16 mouse cellular contexts compared by ENCODE assay signal in the genomic region with DNA sequence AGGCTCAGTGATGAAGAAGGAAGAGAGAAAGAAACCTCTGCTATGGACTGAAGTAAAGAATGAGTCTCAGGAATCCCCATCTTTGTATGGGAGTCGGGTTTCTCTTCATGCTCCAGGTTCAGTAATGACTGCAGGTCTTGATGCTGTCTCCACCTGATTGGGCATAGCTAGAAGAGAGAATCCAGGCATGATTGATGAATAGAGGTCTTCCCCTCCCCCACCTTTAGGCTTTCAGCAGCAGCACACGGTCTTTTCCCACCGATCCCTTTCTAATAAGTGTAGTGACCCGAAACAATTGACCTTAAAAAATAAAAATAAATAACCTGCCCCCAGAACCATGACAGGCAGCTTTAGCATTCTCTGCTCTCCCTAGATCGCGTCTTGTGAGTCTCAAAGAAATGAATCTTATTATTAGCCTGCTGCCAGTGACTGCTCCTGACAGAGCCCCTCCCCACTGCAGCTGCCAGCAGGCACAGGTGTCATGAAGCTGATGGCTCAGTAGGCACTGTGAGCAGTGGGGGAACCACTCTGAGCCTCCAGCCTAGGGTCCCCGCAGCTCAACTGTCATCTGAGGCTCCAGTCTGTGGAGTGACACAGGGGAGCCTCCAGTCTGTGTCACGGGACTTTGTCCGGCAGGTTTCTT. TPM values are rescaled to one million over a fixed set of nuclear protein-coding genes. Genes with fewer than 3 reads are reported as not detected.
A peak's percentile ranks its signal among the peaks of the same experiment; 100 is the strongest.
DNase-seq lines count a peak whose midpoint lies in the region; ATAC-seq and TF ChIP-seq lines count a peak whose summit lies in the region.
"Had no signal": no experiment of that assay in that cellular context is flagged by ENCODE, and none has a peak within 500 bp of the region (broad histone marks: within the 10 kb centered on the region; RNA-seq: fewer than 3 reads in every experiment).

No protein-coding gene starts in this region.

- H3K27me3 ChIP-seq in forebrain, embryonic 13.5 days, result no peaks in the 10 kb centered on the region
- H3K27me3 ChIP-seq in hindbrain, embryonic 15.5 days, result no peaks in the 10 kb centered on the region
- H3K27me3 ChIP-seq in neural tube, embryonic 11.5 days (ENCODE audit: control insufficient read depth, insufficient read depth, low read length), result no peaks in the 10 kb centered on the region
- H3K27me3 ChIP-seq in cerebellum, adult 2 months (ENCODE audit: control insufficient read depth, insufficient read depth, low read length), result no peaks in the 10 kb centered on the region
- H3K27me3 ChIP-seq: liver, embryonic 13.5 days had no signal

- H3K9me3 ChIP-seq in forebrain, embryonic 13.5 days (replicated peaks), result no peaks in the 10 kb centered on the region
- no peaks in the 10 kb centered on the region for H3K9me3 ChIP-seq in hindbrain, embryonic 15.5 days
- H3K9me3 ChIP-seq in neural tube, embryonic 11.5 days (ENCODE audit: control insufficient read depth, low read length), result no peaks in the 10 kb centered on the region
- H3K9me3 ChIP-seq: liver, embryonic 13.5 days had no signal

- no peak overlapping the region for H3K27ac ChIP-seq in forebrain, embryonic 13.5 days
- no peak overlapping the region for H3K27ac ChIP-seq in hindbrain, embryonic 15.5 days (replicated peaks)
- no peak overlapping the region for H3K27ac ChIP-seq in neural tube, embryonic 11.5 days (ENCODE audit: low read depth, low read length)
- no peak overlapping the region for H3K27ac ChIP-seq in cerebellum, adult 2 months (ENCODE audit: insufficient read depth, low read length)
- H3K27ac ChIP-seq: gastrocnemius, adult 2 months; liver, embryonic 13.5 days had no signal

- 29% methylated on average over 9 of the region's 9 CpGs for WGBS in forebrain, embryonic 13.5 days
- 19% methylated on average over 9 of the region's 9 CpGs for WGBS in hindbrain, embryonic 15.5 days
- WGBS in neural tube, embryonic 11.5 days, result 40% methylated on average over 9 of the region's 9 CpGs
- WGBS in cerebellum, adult 2 months, result 28% methylated on average over 9 of the region's 9 CpGs

- no peak for TF ChIP-seq CTCF in cerebellum, adult 2 months (IDR thresholded peaks at IDR 0.05; ENCODE audit: borderline replicate concordance, insufficient read depth, low read depth, low read length)

- H3K4me2 ChIP-seq in forebrain, embryonic 13.5 days, result no peak overlapping the region
- H3K4me2 ChIP-seq in hindbrain, embryonic 15.5 days, result 0 out of 2 replicates have a peak overlapping the region, but pooled peaks have one; percentile 16
- no peak overlapping the region for H3K4me2 ChIP-seq in neural tube, embryonic 11.5 days (ENCODE audit: low read depth)
- H3K4me2 ChIP-seq: liver, embryonic 13.5 days had no signal

- ATAC-seq in forebrain, embryonic 13.5 days, result peak; percentile 59; the same call in 1 of the 2 replicates
- peak; percentile 72; the same call in 1 of the 2 replicates for ATAC-seq in hindbrain, embryonic 15.5 days (ENCODE audit: low FRiP score, low read depth)
- ATAC-seq in neural tube, embryonic 11.5 days (ENCODE audit: insufficient read depth, low FRiP score, low TSS enrichment), result peak; percentile 53; the same call in 1 of the 2 replicates
- ATAC-seq: activated CD4-positive, CD25-positive, alpha-beta regulatory T cell, adult 4 months; CD4-positive, CD25-positive, alpha-beta regulatory T cell, adult 4 months had no signal

- no peak for TF ChIP-seq POLR2A in cerebellum, adult 2 months (IDR thresholded peaks at IDR 0.05; ENCODE audit: borderline replicate concordance, insufficient read depth, low read length)

- H3K36me3 ChIP-seq in forebrain, embryonic 13.5 days (ENCODE audit: poor library complexity, severe bottlenecking), result no peaks in the 10 kb centered on the region
- no peaks in the 10 kb centered on the region for H3K36me3 ChIP-seq in hindbrain, embryonic 15.5 days
- no peaks in the 10 kb centered on the region for H3K36me3 ChIP-seq in neural tube, embryonic 11.5 days (ENCODE audit: control insufficient read depth, insufficient read depth, low read length)
- H3K36me3 ChIP-seq: liver, embryonic 13.5 days had no signal

- H3K4me1 ChIP-seq in forebrain, embryonic 13.5 days, result peaks cover 14% of the 10 kb centered on the region
- peaks cover 9% of the 10 kb centered on the region for H3K4me1 ChIP-seq in hindbrain, embryonic 15.5 days (replicated peaks)
- H3K4me1 ChIP-seq in neural tube, embryonic 11.5 days (ENCODE audit: control insufficient read depth, insufficient read depth, low read length), result 0 out of 2 replicates have a peak, but pooled peaks cover 7% of the 10 kb centered on the region
- H3K4me1 ChIP-seq in cerebellum, adult 2 months (ENCODE audit: control insufficient read depth, insufficient read depth, low read length), result no peaks in the 10 kb centered on the region
- H3K4me1 ChIP-seq: liver, embryonic 13.5 days had no signal

- no peak overlapping the region for H3K4me3 ChIP-seq in forebrain, embryonic 13.5 days
- no peak overlapping the region for H3K4me3 ChIP-seq in hindbrain, embryonic 15.5 days
- no peak overlapping the region for H3K4me3 ChIP-seq in neural tube, embryonic 11.5 days (ENCODE audit: low read depth, low read length)
- no peak overlapping the region for H3K4me3 ChIP-seq in cerebellum, adult 2 months (replicated peaks; ENCODE audit: insufficient read depth, low read depth, low read length)
- H3K4me3 ChIP-seq: gastrocnemius, adult 2 months; liver, embryonic 13.5 days had no signal

- H3K9ac ChIP-seq in forebrain, embryonic 13.5 days, result no peak overlapping the region
- H3K9ac ChIP-seq in hindbrain, embryonic 15.5 days, result no peak overlapping the region
- no peak overlapping the region for H3K9ac ChIP-seq in neural tube, embryonic 11.5 days (ENCODE audit: low read length)
- H3K9ac ChIP-seq: liver, embryonic 13.5 days had no signal

- peak; percentile 59 for DNase-seq in embryo, embryonic 10.5 days (ENCODE audit: low spot score)
- DNase-seq in neural tube, embryonic 11.5 days (ENCODE audit: low spot score), result peak; percentile 43
- no peak for DNase-seq in cerebellum, adult 2 months
- DNase-seq in spleen, adult 12 weeks (ENCODE audit: low spot score), result no peak
- DNase-seq in spleen, postnatal 36 days (ENCODE audit: low spot score in 2 of 2), result no peak
- DNase-seq: cerebellum, adult 9-10 months; gastrocnemius, adult 2 months; heart, postnatal 4 days; kidney, adult 2 months; liver, embryonic 13.5 days; lung, postnatal 14 days; right cerebral cortex, adult 18-20 months had no signal

RNA-seq across cellular contexts. Expression of a gene that starts 53.3 kb away (rescaled TPM):
- not detected in 2 replicates for polyA plus RNA-seq in forebrain, embryonic 13.5 days (2015; fragmentation: Nextera tagmentation; extraction: Ambion mirVana)
- polyA plus RNA-seq in hindbrain, embryonic 15.5 days (2015; fragmentation: Nextera tagmentation; extraction: Ambion mirVana), result not detected in 2 replicates
- not detected in 2 replicates for polyA plus RNA-seq in neural tube, embryonic 11.5 days (2014; fragmentation: Nextera tagmentation; extraction: Ambion mirVana)
- polyA plus RNA-seq in cerebellum, adult 2 months (2012; rRNA removed), result 0.67 and 0.85 TPM in 2 replicates
- polyA plus RNA-seq: activated CD4-positive, CD25-positive, alpha-beta regulatory T cell, adult 4 months; CD4-positive, CD25-positive, alpha-beta regulatory T cell, adult 4 months; kidney, adult 2 months; liver, embryonic 13.5 days had no signal

Comparison
In these comparisons a context has a peak if more than half of its experiments do, and no peak if none do; other contexts are left out.
1. DNase-seq: peak in embryo, embryonic 10.5 days (single experiment) and neural tube, embryonic 11.5 days (single experiment); none in cerebellum, adult 2 months (0 of 2), spleen, adult 12 weeks (single experiment) and spleen, postnatal 36 days (0 of 2).
2. Peak in every context shown above with its lines, with median percentiles within 50 percentile points of each other: ATAC-seq.